31 mouse cellular contexts compared by ENCODE assay signal in genomic region chr11:3242395-3242794, GRCm38 (mm10).
"Had no signal": no experiment of that assay in that cellular context is flagged by ENCODE, and none has a peak within 500 bp of the region (broad histone marks: within the 10 kb centered on the region; RNA-seq: fewer than 3 reads in every experiment).

No protein-coding gene starts in this region.

- H3K4me2 ChIP-seq: limb, embryonic 12.5 days; limb, embryonic 13.5 days; limb, embryonic 15.5 days; liver, embryonic 11.5 days; liver, embryonic 12.5 days; liver, embryonic 13.5 days; liver, embryonic 15.5 days; lung, embryonic 14.5 days; lung, embryonic 15.5 days; midbrain, embryonic 11.5 days; midbrain, embryonic 12.5 days; midbrain, embryonic 13.5 days; midbrain, embryonic 15.5 days; neural tube, embryonic 12.5 days had no signal

- ATAC-seq: liver, embryonic 12.5 days; liver, postnatal 0 days; lung, postnatal 0 days; midbrain, embryonic 13.5 days; midbrain, embryonic 15.5 days; midbrain, embryonic 16.5 days had no signal

- H3K9me3 ChIP-seq: limb, embryonic 10.5 days; limb, embryonic 12.5 days; limb, embryonic 13.5 days; limb, embryonic 15.5 days; liver, embryonic 12.5 days; liver, embryonic 13.5 days; liver, embryonic 15.5 days; lung, embryonic 15.5 days; midbrain, embryonic 10.5 days; midbrain, embryonic 13.5 days; midbrain, embryonic 15.5 days; neural tube, embryonic 12.5 days had no signal

- H3K27me3 ChIP-seq: limb, embryonic 12.5 days; limb, embryonic 13.5 days; limb, embryonic 15.5 days; liver, embryonic 12.5 days; liver, embryonic 13.5 days; liver, embryonic 15.5 days; lung, embryonic 15.5 days; megakaryocyte, embryonic 14.5 days; midbrain, embryonic 12.5 days; midbrain, embryonic 13.5 days; midbrain, embryonic 15.5 days; neural tube, embryonic 12.5 days had no signal

- H3K4me1 ChIP-seq: limb, embryonic 10.5 days; limb, embryonic 12.5 days; limb, embryonic 13.5 days; limb, embryonic 15.5 days; liver, embryonic 12.5 days; liver, embryonic 13.5 days; liver, embryonic 15.5 days; lung, embryonic 15.5 days; midbrain, embryonic 10.5 days; midbrain, embryonic 12.5 days; midbrain, embryonic 13.5 days; midbrain, embryonic 15.5 days; neural tube, embryonic 12.5 days had no signal

- H3K27ac ChIP-seq: limb, embryonic 10.5 days; limb, embryonic 12.5 days; limb, embryonic 13.5 days; limb, embryonic 15.5 days; liver, embryonic 12.5 days; liver, embryonic 13.5 days; liver, embryonic 14.5 days; liver, embryonic 15.5 days; lung, embryonic 15.5 days; macrophage; midbrain, embryonic 10.5 days; midbrain, embryonic 12.5 days; midbrain, embryonic 13.5 days; midbrain, embryonic 15.5 days; neural tube, embryonic 12.5 days had no signal

- H3K9ac ChIP-seq: limb, embryonic 12.5 days; limb, embryonic 13.5 days; limb, embryonic 15.5 days; liver, embryonic 12.5 days; liver, embryonic 13.5 days; liver, embryonic 14.5 days; liver, embryonic 15.5 days; liver, postnatal 0 days; lung, embryonic 14.5 days; lung, embryonic 15.5 days; midbrain, embryonic 12.5 days; midbrain, embryonic 13.5 days; midbrain, embryonic 15.5 days; neural tube, embryonic 12.5 days had no signal

- H3K4me3 ChIP-seq: limb, embryonic 10.5 days; limb, embryonic 12.5 days; limb, embryonic 13.5 days; limb, embryonic 15.5 days; liver, embryonic 12.5 days; liver, embryonic 13.5 days; liver, embryonic 15.5 days; lung, embryonic 15.5 days; megakaryocyte, embryonic 14.5 days; midbrain, embryonic 10.5 days; midbrain, embryonic 12.5 days; midbrain, embryonic 13.5 days; midbrain, embryonic 15.5 days; myocyte; neural tube, embryonic 12.5 days had no signal

- DNase-seq: left cerebral cortex, postnatal 4 days; liver, embryonic 13.5 days; liver, postnatal 0 days; lung, adult 18-20 months; lung, adult 2 months; lung, embryonic 14.5 days; lung, postnatal 10 days; lung, postnatal 14 days; lung, postnatal 36 days; lung, postnatal 4 days; midbrain, embryonic 14.5 days had no signal
